Mouse (Mus musculus) liver, embryonic 11.5 days (tissue): Measurements from ENCODE around the gene Ndrg3. TPM values are rescaled to one million over a fixed set of nuclear protein-coding genes. Genes with fewer than 3 reads are reported as not detected.

Source experiments
- ATAC-seq: fragments of 200-750 bp; cut with Nextera tagmentation; replicated peaks from 2 replicates; pipeline ENCODE4 v1.8.0; 2017; ENCODE audit warnings: moderate number of reproducible peaks, mild to moderate bottlenecking, moderate TSS enrichment, moderate library complexity; ENCODE audit not compliant: low FRiP score
- DNase-seq: peaks from one replicate; pipeline ENCODE4 v3.0.0-alpha.2; 2017; ENCODE audit warnings: low spot score
- H3K27ac ChIP-seq: fragments of 300-500 bp; sonication (generic); 2 replicates; pipeline ENCODE4 v1.5.1; 2014; ENCODE audit warnings: mild to moderate bottlenecking, low read depth, low read length, control low read depth
- H3K27me3 ChIP-seq: fragments of 300-500 bp; sonication (generic); replicated peaks from 2 replicates; pipeline ENCODE4 v1.6.1; 2014; ENCODE audit warnings: low read length, mixed read lengths; ENCODE audit not compliant: control insufficient read depth, insufficient read depth
- H3K36me3 ChIP-seq: fragments of 300-500 bp; sonication (generic); 2 replicates; pipeline ENCODE4 v1.6.1; 2014; ENCODE audit warnings: mild to moderate bottlenecking, low read length, moderate library complexity, mixed read lengths; ENCODE audit not compliant: control insufficient read depth, insufficient read depth
- H3K4me1 ChIP-seq: fragments of 300-500 bp; sonication (generic); replicated peaks from 2 replicates; pipeline ENCODE4 v1.6.1; 2014; ENCODE audit warnings: low read length, mixed read lengths; ENCODE audit not compliant: control insufficient read depth, insufficient read depth
- H3K4me2 ChIP-seq: fragments of 300-500 bp; sonication (generic); 2 replicates; pipeline ENCODE4 v1.6.1; 2014; ENCODE audit warnings: mild to moderate bottlenecking, control low read depth, moderate library complexity
- H3K4me3 ChIP-seq: fragments of 300-500 bp; sonication (generic); 2 replicates; pipeline ENCODE4 v1.5.1; 2014; ENCODE audit warnings: low read depth, low read length, control low read depth
- H3K9ac ChIP-seq: fragments of 300-500 bp; sonication (generic); 2 replicates; pipeline ENCODE4 v1.6.1; 2014; ENCODE audit warnings: low read depth, low read length, control low read depth
- H3K9me3 ChIP-seq: fragments of 300-500 bp; sonication (generic); 2 replicates; pipeline ENCODE4 v1.6.1; 2016; ENCODE audit warnings: low read length, inconsistent platforms, mixed read lengths; ENCODE audit not compliant: control insufficient read depth
- WGBS: fragments of 180-500 bp; shearing (Covaris S2); extraction: QIAGEN DNeasy Blood & Tissue Kit; methylation state at CpG from one replicate; pipeline ENCODE4 v1.1.7; 2014; 5-methylcytosine and 5-hydroxymethylcytosine counted together
- polyA plus RNA-seq: library from polyadenylated mRNA; unstranded; fragments of >200 nt; fragmentation: Nextera tagmentation; extraction: Ambion mirVana; gene quantifications from 2 replicates; pipeline ENCODE4 v1.2.1, GENCODE M21; 2014

The Ndrg3 gene
- polyA plus RNA-seq, 1 experiment from 2014 or later, result 58.9 TPM

- Histone ChIP-seq H3K4me3 (no peak overlapping the region), H3K4me1 (peaks cover 40% of the 10 kb centered on the region), H3K36me3 (no peaks in the 10 kb centered on the region), H3K27me3 (no peaks in the 10 kb centered on the region), H3K9me3 (no peaks in the 10 kb centered on the region), H3K9ac (peak overlapping the region; percentile 28), H3K4me2 (peak overlapping the region; percentile 44), H3K27ac (peak overlapping the region; percentile 65)
- 57% methylated on average over 10 of the region's 10 CpGs for WGBS
- ATAC-seq, result no peak
- DNase-seq, result no peak
Measured at GRCm38 (mm10) chr2:156884396-156885211, 107.3 kb downstream of the Ndrg3 start.

- peak overlapping the region; percentile 54 for H3K4me2 ChIP-seq
- DNase-seq (peak; percentile 70), ATAC-seq (peak; percentile 94)
- H3K4me1 ChIP-seq, result peaks cover 51% of the 10 kb centered on the region
- 13% methylated on average over 10 of the region's 10 CpGs for WGBS
- no peaks in the 10 kb centered on the region for H3K27me3 ChIP-seq
- H3K27ac ChIP-seq, result peak overlapping the region; percentile 67
- H3K36me3 ChIP-seq, result no peaks in the 10 kb centered on the region
- peak overlapping the region; percentile 27; the same call in 1 of the 2 replicates for H3K9ac ChIP-seq
- H3K4me3 ChIP-seq, result 0 out of 2 replicates have a peak overlapping the region, but pooled peaks have one; percentile 14
- H3K9me3 ChIP-seq, result no peaks in the 10 kb centered on the region
Measured at GRCm38 (mm10) chr2:156882431-156883001, 109.3 kb downstream of the Ndrg3 start.

GRCm38 (mm10) chr2:156879541-156879940, 112.3 kb downstream of the Ndrg3 start:
- H3K4me3 ChIP-seq, result no peak overlapping the region
- H3K27ac ChIP-seq, result no peak overlapping the region
- no peak overlapping the region for H3K9ac ChIP-seq
- 81% methylated on average over 3 of the region's 3 CpGs for WGBS
- peaks cover 34% of the 10 kb centered on the region for H3K4me1 ChIP-seq
- H3K27me3 ChIP-seq, result no peaks in the 10 kb centered on the region
- no peak for ATAC-seq
- no peak overlapping the region for H3K4me2 ChIP-seq
- H3K36me3 ChIP-seq, result 0 out of 2 replicates have a peak, but pooled peaks cover 3% of the 10 kb centered on the region
- no peaks in the 10 kb centered on the region for H3K9me3 ChIP-seq
- DNase-seq, result no peak

- Histone ChIP-seq H3K4me1 (peaks cover 33% of the 10 kb centered on the region), H3K9ac (no peak overlapping the region), H3K9me3 (no peaks in the 10 kb centered on the region), H3K4me3 (no peak overlapping the region), H3K27me3 (no peaks in the 10 kb centered on the region), H3K36me3 (peaks cover 14% of the 10 kb centered on the region; the same call in 1 of the 2 replicates), H3K4me2 (no peak overlapping the region), H3K27ac (no peak overlapping the region)
- no peak for DNase-seq
- ATAC-seq, result no peak
- WGBS, result 44% methylated on average over 9 of the region's 9 CpGs
Measured at GRCm38 (mm10) chr2:156877726-156878125, 114.1 kb downstream of the Ndrg3 start.

Other genes starting within 250 kb of the Ndrg3 start
- gene Myl9, start 216.6 kb downstream of the Ndrg3 start, polyA plus RNA-seq, result 98.9 and 115 TPM in 2 replicates
- gene Tgif2, start 152.0 kb downstream of the Ndrg3 start, polyA plus RNA-seq, result 33.3 and 40.0 TPM in 2 replicates
- 3.6 and 5.1 TPM in 2 replicates for gene 4930518I15Rik, start 134.1 kb downstream of the Ndrg3 start, polyA plus RNA-seq
- gene Rab5if, start 128.9 kb downstream of the Ndrg3 start, polyA plus RNA-seq, result 247 and 278 TPM in 2 replicates
- 11.6 and 11.9 TPM in 2 replicates for gene Sla2, start 104.9 kb downstream of the Ndrg3 start, polyA plus RNA-seq
- 45.0 and 45.7 TPM in 2 replicates for gene Dsn1, start 15.1 kb upstream of the Ndrg3 start, polyA plus RNA-seq
- 4.0 and 5.3 TPM in 2 replicates for gene Soga1, start 87.2 kb upstream of the Ndrg3 start, polyA plus RNA-seq
- gene Tldc2, start 95.0 kb upstream of the Ndrg3 start, polyA plus RNA-seq, result not detected in 2 replicates
- 33.1 and 33.2 TPM in 2 replicates for gene Samhd1, start 143.2 kb upstream of the Ndrg3 start, polyA plus RNA-seq
- gene Rbl1, start 212.5 kb upstream of the Ndrg3 start, polyA plus RNA-seq, result 29.2 and 33.7 TPM in 2 replicates